Mouse (Mus musculus): ENCODE measurements around the gene Fn3krp.

The Fn3krp gene

DNA sequence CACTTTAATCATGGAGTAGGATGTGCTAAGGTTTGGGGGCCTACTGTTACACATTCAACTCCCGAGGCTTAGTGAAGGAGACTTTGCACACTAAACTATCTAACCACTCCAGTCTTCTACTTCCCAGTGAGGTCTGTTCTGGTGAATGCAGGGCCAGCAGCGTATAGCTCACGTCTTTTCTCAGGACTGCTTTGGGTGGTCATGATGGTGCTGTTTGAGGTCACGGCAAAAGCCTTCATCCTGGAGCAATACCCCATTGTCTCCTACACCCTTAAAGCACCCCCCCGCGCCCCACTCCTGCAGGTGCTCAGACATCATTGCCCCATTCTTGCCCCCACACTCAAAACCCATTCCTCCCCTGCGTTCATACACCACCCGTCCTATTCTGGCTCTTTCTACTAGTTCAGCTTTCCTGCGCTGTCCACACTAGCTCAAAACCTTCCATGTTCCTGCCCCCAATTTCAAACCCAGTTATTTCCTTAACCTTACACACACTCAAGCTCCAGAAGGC is 30.1 kb downstream of the Fn3krp start:
- DNase-seq (ENCODE audit: low spot score) = no peak

DNA sequence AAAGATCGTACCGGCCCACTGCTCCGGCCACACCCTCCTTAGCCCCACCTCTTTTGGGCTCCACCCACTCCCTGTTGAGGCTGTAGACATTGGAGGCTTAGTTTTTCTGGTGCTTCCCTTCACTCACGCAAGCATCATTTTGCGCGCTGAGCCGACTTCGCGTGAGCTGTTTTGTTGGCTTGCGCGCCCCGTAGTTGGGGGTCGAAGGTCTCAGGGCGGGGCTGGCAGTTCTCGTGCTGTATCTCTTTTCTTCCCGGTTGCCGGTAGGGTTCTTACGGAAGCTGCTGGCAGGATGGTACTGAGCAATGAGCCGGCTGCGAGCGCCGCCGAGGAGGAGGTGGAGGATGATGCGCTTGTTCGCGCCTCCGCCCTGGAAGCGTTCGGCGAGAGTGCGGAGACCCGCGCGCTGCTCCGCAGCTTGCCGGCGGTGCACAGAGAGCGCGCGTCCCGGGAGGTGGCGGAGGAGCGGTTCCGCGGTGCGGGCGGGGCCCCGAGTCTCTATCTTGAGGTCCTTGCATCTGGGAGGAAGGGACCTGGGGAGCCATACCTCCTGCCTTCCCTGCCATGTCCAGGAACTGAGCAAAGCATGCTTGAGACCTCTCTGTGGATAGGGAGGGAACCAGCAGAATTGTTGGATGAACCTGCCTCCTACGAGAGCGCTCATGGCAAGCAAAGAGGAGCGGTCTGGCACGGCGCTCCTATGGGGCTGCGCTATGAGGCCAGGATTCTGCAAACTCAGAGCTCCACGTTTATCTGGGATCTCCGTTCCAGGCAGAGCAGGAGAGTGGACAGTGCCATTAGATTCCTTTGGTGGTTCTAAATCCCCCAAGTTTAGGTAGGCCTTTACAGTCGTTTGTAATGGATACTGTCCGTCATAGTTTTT is 30.8 kb downstream of the Fn3krp start, which contains the start of gene Tbcd:
TSS of gene Tbcd (plus strand) at position 197 of the 883 bp plus-strand sequence.
- DNase-seq (ENCODE audit: low spot score) = peak; percentile 86

DNA sequence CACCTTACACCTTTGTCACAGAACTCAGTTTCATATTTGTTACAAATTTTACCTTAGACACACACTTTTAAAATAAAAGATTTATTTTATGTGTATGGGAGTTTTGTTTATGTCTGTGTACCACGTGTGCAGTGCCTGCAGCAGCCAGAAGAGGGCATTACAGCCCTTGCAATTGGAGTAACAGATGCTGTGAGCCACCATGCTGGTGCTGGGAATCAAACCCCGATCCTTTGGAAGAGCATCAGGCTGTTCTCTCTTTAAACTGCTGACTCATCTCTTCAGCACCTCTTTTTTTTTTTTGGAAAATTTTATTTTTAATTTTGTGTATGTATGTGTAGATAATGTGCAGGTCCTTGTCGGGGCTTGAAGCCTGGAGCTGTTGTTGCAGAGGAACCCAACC is 36.7 kb downstream of the Fn3krp start:
- no peak for DNase-seq (ENCODE audit: low spot score)

GRCm38 (mm10) chr11:121467408-121467807 is 46.2 kb downstream of the Fn3krp start:
- no peak for DNase-seq (ENCODE audit: low spot score)

DNA sequence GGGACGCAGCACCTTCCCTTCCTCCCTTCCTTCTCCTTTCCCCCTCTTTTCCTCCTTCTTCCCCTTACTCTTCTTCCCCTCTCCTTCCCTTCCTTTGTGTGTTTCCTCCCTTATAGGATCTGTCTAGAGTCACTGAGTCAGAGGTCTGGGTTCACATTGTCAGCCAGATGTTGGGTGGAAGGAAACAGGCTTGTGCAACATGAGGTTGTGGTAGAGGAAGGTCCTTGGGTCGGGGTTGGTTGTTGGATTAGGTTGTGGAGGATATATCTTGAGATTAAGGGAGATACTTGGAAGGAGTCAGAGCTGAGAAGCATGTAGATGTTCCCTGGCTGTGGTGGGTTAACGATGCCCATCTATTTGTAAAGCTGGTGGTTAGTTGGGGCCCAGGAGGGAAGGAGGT is 53.6 kb downstream of the Fn3krp start:
- DNase-seq (ENCODE audit: low spot score) = no peak

DNA sequence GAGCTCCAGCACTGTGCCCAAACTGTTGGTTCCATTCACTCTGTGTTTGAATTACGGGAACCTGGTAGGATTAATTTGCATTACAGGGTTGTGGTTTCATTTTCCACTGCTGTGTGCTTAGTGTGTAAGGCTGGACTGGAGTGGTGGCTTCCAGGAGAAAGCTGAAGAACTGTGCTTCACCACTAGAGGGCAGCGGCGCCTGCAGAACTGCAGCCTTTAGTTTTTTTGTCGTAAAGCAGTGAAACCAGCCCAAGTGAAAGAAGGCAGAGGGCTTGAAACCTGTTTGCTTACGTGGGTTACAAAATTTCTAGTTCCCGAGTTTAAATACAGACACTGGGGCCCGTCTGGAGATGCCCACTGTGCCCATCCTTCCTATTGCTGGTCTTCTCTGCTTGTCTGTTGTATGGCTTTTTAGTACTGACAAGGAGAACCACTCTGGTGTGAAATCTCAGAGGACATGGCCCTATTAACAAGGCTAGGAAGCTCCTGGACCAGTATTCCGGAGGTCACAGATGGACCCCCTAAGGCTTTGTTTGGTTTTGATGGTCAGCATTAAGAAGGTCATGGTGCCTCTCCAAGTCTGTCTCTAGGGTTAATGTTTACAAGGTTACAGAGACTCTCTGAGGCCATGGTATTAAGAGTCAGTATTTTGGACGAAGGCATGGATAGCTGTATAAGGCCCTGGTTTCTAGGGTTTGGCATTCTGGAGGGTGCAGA is 54.7 kb downstream of the Fn3krp start:
- peak; percentile 69 for DNase-seq (ENCODE audit: low spot score)

DNA sequence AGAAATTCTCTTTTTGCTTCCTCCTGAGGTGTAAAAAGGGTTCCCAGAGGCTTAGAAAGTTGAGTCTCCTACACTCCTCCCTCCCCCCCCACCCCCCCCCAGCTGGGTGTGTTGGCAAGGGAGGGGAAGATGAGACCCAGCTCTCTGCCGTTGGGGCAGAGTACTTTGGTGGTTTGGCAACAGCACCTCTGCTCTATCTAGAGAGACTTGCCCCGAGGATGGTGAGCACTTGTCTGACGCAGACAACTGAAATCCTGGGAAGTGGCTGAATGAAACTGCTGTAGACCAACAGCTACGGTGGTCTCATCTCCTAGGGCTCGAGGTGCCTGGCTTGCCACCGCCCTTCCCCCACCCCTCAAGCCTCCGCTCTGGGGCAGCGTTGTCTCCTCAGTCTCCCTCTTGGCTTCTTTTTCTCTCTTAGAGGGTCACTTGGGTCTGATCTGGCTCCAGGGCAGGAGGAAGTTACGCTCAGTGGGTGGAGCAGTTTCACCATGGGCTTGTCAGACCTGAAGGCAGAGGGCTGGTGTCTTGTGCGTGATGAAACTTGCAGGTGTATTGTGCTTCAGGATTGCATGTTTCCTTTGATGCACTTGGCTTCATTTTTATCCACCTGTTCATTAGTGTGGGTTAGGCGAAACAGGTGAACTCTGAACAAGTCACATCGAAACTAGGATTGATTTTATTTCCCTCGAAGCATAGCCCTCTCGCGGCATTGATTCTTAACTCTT is 58.4 kb downstream of the Fn3krp start:
- no peak for DNase-seq (ENCODE audit: low spot score)
